Mouse (Mus musculus) liver, embryonic 11.5 days (tissue): ENCODE data around the gene Ccdc42. TPM values are rescaled to one million over a fixed set of nuclear protein-coding genes. Genes with fewer than 3 reads are reported as not detected.
A peak's percentile ranks its signal among the peaks of the same experiment; 100 is the strongest.

Source experiments
- ATAC-seq: fragments of 200-750 bp; cut with Nextera tagmentation; replicated peaks from 2 replicates; pipeline ENCODE4 v1.8.0; 2017; ENCODE audit warnings: moderate number of reproducible peaks, mild to moderate bottlenecking, moderate TSS enrichment, moderate library complexity; ENCODE audit not compliant: low FRiP score
- DNase-seq: peaks from one replicate; pipeline ENCODE4 v3.0.0-alpha.2; 2017; ENCODE audit warnings: low spot score
- H3K27ac ChIP-seq: fragments of 300-500 bp; sonication (generic); 2 replicates; pipeline ENCODE4 v1.5.1; 2014; ENCODE audit warnings: mild to moderate bottlenecking, low read depth, low read length, control low read depth
- H3K27me3 ChIP-seq: fragments of 300-500 bp; sonication (generic); replicated peaks from 2 replicates; pipeline ENCODE4 v1.6.1; 2014; ENCODE audit warnings: low read length, mixed read lengths; ENCODE audit not compliant: control insufficient read depth, insufficient read depth
- H3K36me3 ChIP-seq: fragments of 300-500 bp; sonication (generic); 2 replicates; pipeline ENCODE4 v1.6.1; 2014; ENCODE audit warnings: mild to moderate bottlenecking, low read length, moderate library complexity, mixed read lengths; ENCODE audit not compliant: control insufficient read depth, insufficient read depth
- H3K4me1 ChIP-seq: fragments of 300-500 bp; sonication (generic); replicated peaks from 2 replicates; pipeline ENCODE4 v1.6.1; 2014; ENCODE audit warnings: low read length, mixed read lengths; ENCODE audit not compliant: control insufficient read depth, insufficient read depth
- H3K4me2 ChIP-seq: fragments of 300-500 bp; sonication (generic); 2 replicates; pipeline ENCODE4 v1.6.1; 2014; ENCODE audit warnings: mild to moderate bottlenecking, control low read depth, moderate library complexity
- H3K4me3 ChIP-seq: fragments of 300-500 bp; sonication (generic); 2 replicates; pipeline ENCODE4 v1.5.1; 2014; ENCODE audit warnings: low read depth, low read length, control low read depth
- H3K9ac ChIP-seq: fragments of 300-500 bp; sonication (generic); 2 replicates; pipeline ENCODE4 v1.6.1; 2014; ENCODE audit warnings: low read depth, low read length, control low read depth
- H3K9me3 ChIP-seq: fragments of 300-500 bp; sonication (generic); 2 replicates; pipeline ENCODE4 v1.6.1; 2016; ENCODE audit warnings: low read length, inconsistent platforms, mixed read lengths; ENCODE audit not compliant: control insufficient read depth
- WGBS: fragments of 180-500 bp; shearing (Covaris S2); extraction: QIAGEN DNeasy Blood & Tissue Kit; methylation state at CpG from one replicate; pipeline ENCODE4 v1.1.7; 2014; 5-methylcytosine and 5-hydroxymethylcytosine counted together
- polyA plus RNA-seq: library from polyadenylated mRNA; unstranded; fragments of >200 nt; fragmentation: Nextera tagmentation; extraction: Ambion mirVana; gene quantifications from 2 replicates; pipeline ENCODE4 v1.2.1, GENCODE M21; 2014

The Ccdc42 gene
- polyA plus RNA-seq, 1 experiment from 2014 or later, result 0.56 TPM

GRCm38 (mm10) chr11:68623225-68623870 is 36.5 kb downstream of the Ccdc42 start:
- WGBS, result 3% methylated on average over 14 of the region's 14 CpGs
- H3K4me1 ChIP-seq, result no peaks in the 10 kb centered on the region; the same call in 1 of the 2 replicates
- no peaks in the 10 kb centered on the region for H3K36me3 ChIP-seq
- ATAC-seq (peak; percentile 80), DNase-seq (peak; percentile 63)
- no peaks in the 10 kb centered on the region for H3K27me3 ChIP-seq
- H3K9ac ChIP-seq, result peak overlapping the region; percentile 14; the same call in 1 of the 2 replicates
- H3K27ac ChIP-seq, result peak overlapping the region; percentile 38
- peak overlapping the region; percentile 67 for H3K4me2 ChIP-seq
- peak overlapping the region; percentile 15; the same call in 1 of the 2 replicates for H3K4me3 ChIP-seq
- no peaks in the 10 kb centered on the region for H3K9me3 ChIP-seq

DNA sequence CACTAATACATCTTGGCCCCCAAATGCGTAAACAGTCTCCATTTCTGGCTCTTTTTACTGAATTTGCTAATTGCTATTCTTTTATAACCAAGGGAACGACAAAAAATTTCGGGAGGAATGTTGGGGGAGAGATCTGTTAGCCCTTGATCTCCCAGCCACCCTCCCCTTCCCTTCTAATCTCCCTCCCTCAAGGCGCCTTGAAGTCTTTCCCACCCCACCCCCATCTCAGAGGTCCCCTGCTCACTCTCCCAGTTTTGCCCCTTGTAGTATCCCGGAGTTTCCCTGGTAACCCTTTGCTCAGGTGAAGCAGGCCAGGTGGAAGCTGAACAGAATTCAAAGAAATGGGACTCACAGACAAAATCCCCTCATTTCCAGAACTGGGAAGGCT is 37.0 kb downstream of the Ccdc42 start:
- Histone ChIP-seq H3K4me2 (peak overlapping the region; percentile 67), H3K4me1 (no peaks in the 10 kb centered on the region; the same call in 1 of the 2 replicates), H3K27me3 (no peaks in the 10 kb centered on the region), H3K27ac (peak overlapping the region; percentile 38; the same call in 1 of the 2 replicates), H3K9ac (0 out of 2 replicates have a peak overlapping the region, but pooled peaks have one; percentile 30), H3K4me3 (peak overlapping the region; percentile 15; the same call in 1 of the 2 replicates), H3K9me3 (no peaks in the 10 kb centered on the region), H3K36me3 (no peaks in the 10 kb centered on the region)
- no peak for ATAC-seq
- no peak for DNase-seq
- 15% methylated on average over 5 of the region's 5 CpGs for WGBS

- WGBS, result 91% methylated on average over 17 of the region's 17 CpGs
- H3K9me3 ChIP-seq, result no peaks in the 10 kb centered on the region
- H3K4me3 ChIP-seq, result no peak overlapping the region
- H3K27me3 ChIP-seq, result no peaks in the 10 kb centered on the region; the same call in 1 of the 2 replicates
- H3K4me1 ChIP-seq, result no peaks in the 10 kb centered on the region
- H3K36me3 ChIP-seq, result no peaks in the 10 kb centered on the region
- H3K9ac ChIP-seq, result no peak overlapping the region
- DNase-seq, result no peak
- no peak overlapping the region for H3K4me2 ChIP-seq
- no peak overlapping the region for H3K27ac ChIP-seq
- ATAC-seq, result no peak
Measured at GRCm38 (mm10) chr11:68631611-68632316, 44.9 kb downstream of the Ccdc42 start.

- DNase-seq (no peak), ATAC-seq (no peak)
- Histone ChIP-seq H3K9me3 (no peaks in the 10 kb centered on the region), H3K4me1 (no peaks in the 10 kb centered on the region; the same call in 1 of the 2 replicates), H3K36me3 (no peaks in the 10 kb centered on the region), H3K9ac (no peak overlapping the region), H3K4me3 (no peak overlapping the region), H3K4me2 (no peak overlapping the region), H3K27me3 (no peaks in the 10 kb centered on the region), H3K27ac (no peak overlapping the region)
- WGBS, result 26% methylated on average over 10 of the region's 10 CpGs
Measured at GRCm38 (mm10) chr11:68637861-68638615, 51.2 kb downstream of the Ccdc42 start.

GRCm38 (mm10) chr11:68641361-68641760 is 54.5 kb downstream of the Ccdc42 start:
- Histone ChIP-seq H3K9me3 (no peaks in the 10 kb centered on the region), H3K36me3 (no peaks in the 10 kb centered on the region), H3K27ac (no peak overlapping the region), H3K27me3 (no peaks in the 10 kb centered on the region), H3K4me3 (no peak overlapping the region), H3K9ac (no peak overlapping the region), H3K4me2 (no peak overlapping the region), H3K4me1 (no peaks in the 10 kb centered on the region; the same call in 1 of the 2 replicates)
- 75% methylated on average over 5 of the region's 5 CpGs for WGBS
- DNase-seq (no peak), ATAC-seq (no peak)

DNA sequence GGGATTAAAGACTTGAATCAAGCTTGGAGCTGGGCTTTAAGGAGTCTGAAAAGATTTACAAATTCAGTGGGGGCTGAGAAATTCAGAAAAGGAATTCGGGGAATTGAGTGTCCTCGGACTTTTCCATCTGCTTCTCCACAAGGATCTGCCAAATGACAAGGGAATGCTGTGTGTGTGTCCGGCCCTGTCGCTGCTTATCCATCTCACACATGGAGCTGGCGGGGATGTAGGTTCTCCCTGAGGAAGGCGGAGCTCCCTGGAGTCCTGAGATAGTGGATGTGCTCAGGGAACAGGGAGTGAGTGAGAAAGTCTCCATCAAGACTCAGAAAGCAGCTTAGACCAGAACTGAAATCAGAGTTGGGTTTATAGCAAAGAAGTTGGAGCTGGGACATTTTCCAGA is 58.0 kb downstream of the Ccdc42 start:
- Histone ChIP-seq H3K27ac (no peak overlapping the region), H3K4me1 (no peaks in the 10 kb centered on the region), H3K9ac (no peak overlapping the region), H3K4me2 (no peak overlapping the region), H3K36me3 (no peaks in the 10 kb centered on the region), H3K9me3 (no peaks in the 10 kb centered on the region), H3K27me3 (no peaks in the 10 kb centered on the region), H3K4me3 (no peak overlapping the region)
- DNase-seq, result no peak
- ATAC-seq, result no peak
- 53% methylated on average over 6 of the region's 6 CpGs for WGBS

Other genes starting within 250 kb of the Ccdc42 start
- 0.13 and 0.40 TPM in 2 replicates for gene Ntn1, start 186.2 kb upstream of the Ccdc42 start, polyA plus RNA-seq
- gene Pik3r5, start 154.9 kb upstream of the Ccdc42 start, polyA plus RNA-seq, result 0.56 and 0.84 TPM in 2 replicates
- 1.8 and 1.9 TPM in 2 replicates for gene Pik3r6, start 84.0 kb upstream of the Ccdc42 start, polyA plus RNA-seq
- not detected in 2 replicates for gene Mfsd6l, start 30.8 kb upstream of the Ccdc42 start, polyA plus RNA-seq
- 70.3 and 76.5 TPM in 2 replicates for gene Myh10, start 104.5 kb downstream of the Ccdc42 start, polyA plus RNA-seq